8 mouse cellular contexts compared by ENCODE assay signal in genomic region chr3:66332401-66332729, GRCm38 (mm10). TPM values are rescaled to one million over a fixed set of nuclear protein-coding genes. Genes with fewer than 3 reads are reported as not detected.
"Had no signal": no experiment of that assay in that cellular context is flagged by ENCODE, and none has a peak within 500 bp of the region (broad histone marks: within the 10 kb centered on the region; RNA-seq: fewer than 3 reads in every experiment).

No protein-coding gene starts in this region.

- H3K9me3 ChIP-seq: kidney, embryonic 15.5 days; liver, embryonic 13.5 days; neural tube, embryonic 12.5 days had no signal

- DNase-seq: liver, embryonic 13.5 days; thymus, adult 18-20 months; thymus, postnatal 36 days had no signal

- H3K4me2 ChIP-seq: kidney, embryonic 15.5 days; liver, embryonic 13.5 days; midbrain, embryonic 11.5 days; neural tube, embryonic 12.5 days had no signal

- H3K9ac ChIP-seq: kidney, embryonic 15.5 days; liver, embryonic 13.5 days; neural tube, embryonic 12.5 days had no signal

- H3K4me3 ChIP-seq: kidney, embryonic 15.5 days; liver, embryonic 13.5 days; neural tube, embryonic 12.5 days had no signal

- H3K27me3 ChIP-seq: kidney, embryonic 15.5 days; liver, embryonic 13.5 days; neural tube, embryonic 12.5 days had no signal

- H3K4me1 ChIP-seq: kidney, embryonic 15.5 days; liver, embryonic 13.5 days; neural tube, embryonic 12.5 days had no signal

- H3K36me3 ChIP-seq: kidney, embryonic 15.5 days; liver, embryonic 13.5 days; neural tube, embryonic 12.5 days had no signal

- H3K27ac ChIP-seq: kidney, embryonic 15.5 days; liver, embryonic 13.5 days; neural tube, embryonic 12.5 days had no signal

RNA-seq across cellular contexts. Expression of gene Veph1, which starts 35.7 kb away (rescaled TPM):
- polyA plus RNA-seq: small intestine, adult 2 months; spleen, adult 2 months had no signal
